Mouse (Mus musculus): Measurements from ENCODE around the gene Macf1. TPM values are rescaled to one million over a fixed set of nuclear protein-coding genes. Genes with fewer than 3 reads are reported as not detected.
"Not testable (repeated sequence)": the region's sequence is repeated elsewhere in the genome, so short reads cannot be mapped to it uniquely, and the experiment has no call there.

Gene Macf1
- polyA plus RNA-seq, 1 experiment from 2014 or later: 47.4 TPM

DNA sequence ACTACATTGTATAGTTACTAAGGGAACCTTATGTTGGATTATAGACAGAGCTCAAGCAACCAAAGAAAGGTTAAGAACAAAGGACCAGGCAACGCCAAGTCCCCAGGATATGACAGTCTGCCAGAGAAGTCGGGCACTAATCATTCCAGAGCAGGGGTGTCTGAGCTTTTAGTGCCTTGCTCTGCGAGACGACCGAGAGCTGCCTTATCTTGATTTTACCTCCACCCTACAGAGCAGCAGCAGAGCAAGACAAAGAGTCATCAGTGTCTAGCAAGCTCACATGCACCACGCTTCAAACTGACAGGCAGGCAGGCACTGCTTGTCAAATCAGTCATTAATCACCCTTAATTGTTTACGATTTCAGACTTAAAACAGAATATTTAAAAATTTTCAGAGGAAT lies 237.4 kb downstream of the Macf1 start:
- Histone ChIP-seq H3K9ac (no peak overlapping the region), H3K4me3 (no peak overlapping the region), H3K9me3 (no peaks in the 10 kb centered on the region), H3K36me3 (peaks cover 55% of the 10 kb centered on the region), H3K27ac (no peak overlapping the region), H3K4me2 (no peak overlapping the region), H3K4me1 (no peaks in the 10 kb centered on the region), H3K27me3 (no peaks in the 10 kb centered on the region)
- WGBS: 35% methylated on average over 7 of the region's 7 CpGs
- ATAC-seq (ENCODE audit: insufficient number of reproducible peaks, low FRiP score, low TSS enrichment, low read depth): no peak

DNA sequence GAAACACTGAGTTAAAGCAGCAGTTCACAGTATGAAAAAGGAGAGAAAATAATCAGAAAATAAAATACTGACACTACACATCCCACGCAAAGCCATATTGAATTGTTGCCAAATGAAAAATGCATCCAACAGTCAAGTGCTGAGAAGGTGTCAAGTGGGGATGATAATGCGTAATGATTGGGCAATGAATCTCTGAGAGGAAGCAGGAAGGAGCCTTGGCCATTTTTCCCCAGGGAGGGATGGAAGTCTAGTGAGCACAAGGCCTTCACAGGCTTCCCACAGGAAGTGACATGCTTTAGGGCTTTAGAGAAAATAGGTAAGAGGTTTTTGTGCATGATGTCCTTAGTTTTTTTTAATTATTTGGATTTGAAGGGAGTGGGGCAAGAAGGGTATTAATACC lies 237.9 kb downstream of the Macf1 start:
- not testable (repeated sequence) for H3K4me1 ChIP-seq; H3K9ac ChIP-seq; H3K27me3 ChIP-seq; H3K4me2 ChIP-seq; ATAC-seq (ENCODE audit: insufficient number of reproducible peaks, low FRiP score, low TSS enrichment, low read depth); H3K4me3 ChIP-seq; H3K9me3 ChIP-seq; H3K27ac ChIP-seq
- WGBS: 90% methylated on average over 2 of the region's 2 CpGs
- peaks cover 54% of the 10 kb centered on the region for H3K36me3 ChIP-seq

DNA sequence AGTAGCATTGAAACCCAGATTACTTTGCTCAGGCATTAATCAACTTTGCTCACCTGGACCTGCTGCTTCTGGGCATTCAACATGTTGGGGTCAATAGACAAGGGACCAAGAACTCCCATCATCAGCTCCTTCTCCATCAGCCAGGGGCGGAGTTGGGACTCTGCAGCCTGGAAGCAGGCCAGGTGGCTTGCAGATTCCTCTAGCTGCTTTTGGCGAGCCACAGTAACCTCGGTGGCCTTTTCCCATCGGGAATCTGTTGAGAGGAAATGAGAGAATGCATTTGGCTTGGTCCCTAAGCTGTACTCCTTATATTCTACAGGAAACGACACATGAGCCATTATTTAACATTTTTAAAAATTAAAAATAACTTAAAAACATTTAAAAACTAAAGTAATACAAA lies 245.7 kb downstream of the Macf1 start:
- Histone ChIP-seq H3K4me1 (no peaks in the 10 kb centered on the region), H3K4me3 (no peak overlapping the region), H3K4me2 (no peak overlapping the region), H3K9me3 (no peaks in the 10 kb centered on the region), H3K36me3 (peaks cover 51% of the 10 kb centered on the region), H3K9ac (no peak overlapping the region), H3K27ac (no peak overlapping the region), H3K27me3 (no peaks in the 10 kb centered on the region)
- WGBS: 56% methylated on average over 5 of the region's 5 CpGs
- no peak for ATAC-seq (ENCODE audit: insufficient number of reproducible peaks, low FRiP score, low TSS enrichment, low read depth)

DNA sequence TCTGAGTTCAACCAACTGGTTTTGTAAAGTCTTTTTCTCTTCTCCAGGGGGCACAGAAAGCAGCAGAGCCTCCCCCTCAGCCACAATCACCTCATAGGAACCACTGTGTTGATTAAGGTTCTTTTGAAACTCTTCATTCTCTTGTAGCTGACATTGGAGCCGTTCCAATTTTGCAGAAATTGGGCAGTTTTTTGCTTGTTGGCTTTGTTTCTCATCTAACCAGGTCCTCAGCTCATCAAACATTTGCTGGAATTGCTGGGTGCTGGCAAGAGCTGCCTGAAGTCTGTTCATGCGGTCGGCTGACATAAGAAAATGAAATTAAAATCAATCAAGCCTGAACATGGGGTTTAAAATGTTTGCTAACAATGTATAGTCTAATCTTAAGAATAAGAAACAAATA lies 251.0 kb downstream of the Macf1 start:
- H3K4me2 ChIP-seq: no peak overlapping the region
- H3K4me1 ChIP-seq: no peaks in the 10 kb centered on the region
- no peak overlapping the region for H3K9ac ChIP-seq
- peaks cover 50% of the 10 kb centered on the region for H3K36me3 ChIP-seq
- ATAC-seq (ENCODE audit: insufficient number of reproducible peaks, low FRiP score, low TSS enrichment, low read depth): no peak
- H3K9me3 ChIP-seq: no peaks in the 10 kb centered on the region
- H3K27me3 ChIP-seq: no peaks in the 10 kb centered on the region
- 91% methylated on average over 3 of the region's 3 CpGs for WGBS
- no peak overlapping the region for H3K4me3 ChIP-seq
- no peak overlapping the region for H3K27ac ChIP-seq

DNA sequence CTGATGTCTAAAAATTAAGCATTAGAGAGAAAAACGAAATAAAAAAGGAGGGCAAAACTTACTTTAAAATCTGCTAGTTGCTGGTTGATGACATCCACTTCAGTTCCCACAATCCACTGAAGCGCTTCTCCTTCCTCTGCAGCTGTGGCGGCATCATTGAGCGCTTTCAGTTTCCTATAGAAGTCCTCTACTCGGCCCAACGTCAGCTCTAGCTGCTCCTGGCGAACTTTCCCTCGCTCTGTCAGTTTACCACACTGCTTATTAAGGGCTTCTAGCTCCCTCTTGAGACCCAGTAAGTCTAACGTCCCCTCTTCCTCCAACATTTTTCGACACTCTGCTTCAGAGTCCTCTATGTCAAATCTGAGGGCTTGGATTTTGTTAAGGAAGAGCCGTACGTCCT lies 252.2 kb downstream of the Macf1 start:
- Histone ChIP-seq H3K9ac (no peak overlapping the region), H3K27ac (no peak overlapping the region), H3K4me1 (0 out of 2 replicates have a peak, but pooled peaks cover 2% of the 10 kb centered on the region), H3K36me3 (peaks cover 50% of the 10 kb centered on the region), H3K9me3 (no peaks in the 10 kb centered on the region), H3K4me3 (no peak overlapping the region), H3K27me3 (no peaks in the 10 kb centered on the region), H3K4me2 (no peak overlapping the region)
- WGBS: 77% methylated on average over 12 of the region's 12 CpGs
- ATAC-seq (ENCODE audit: insufficient number of reproducible peaks, low FRiP score, low TSS enrichment, low read depth): no peak

DNA sequence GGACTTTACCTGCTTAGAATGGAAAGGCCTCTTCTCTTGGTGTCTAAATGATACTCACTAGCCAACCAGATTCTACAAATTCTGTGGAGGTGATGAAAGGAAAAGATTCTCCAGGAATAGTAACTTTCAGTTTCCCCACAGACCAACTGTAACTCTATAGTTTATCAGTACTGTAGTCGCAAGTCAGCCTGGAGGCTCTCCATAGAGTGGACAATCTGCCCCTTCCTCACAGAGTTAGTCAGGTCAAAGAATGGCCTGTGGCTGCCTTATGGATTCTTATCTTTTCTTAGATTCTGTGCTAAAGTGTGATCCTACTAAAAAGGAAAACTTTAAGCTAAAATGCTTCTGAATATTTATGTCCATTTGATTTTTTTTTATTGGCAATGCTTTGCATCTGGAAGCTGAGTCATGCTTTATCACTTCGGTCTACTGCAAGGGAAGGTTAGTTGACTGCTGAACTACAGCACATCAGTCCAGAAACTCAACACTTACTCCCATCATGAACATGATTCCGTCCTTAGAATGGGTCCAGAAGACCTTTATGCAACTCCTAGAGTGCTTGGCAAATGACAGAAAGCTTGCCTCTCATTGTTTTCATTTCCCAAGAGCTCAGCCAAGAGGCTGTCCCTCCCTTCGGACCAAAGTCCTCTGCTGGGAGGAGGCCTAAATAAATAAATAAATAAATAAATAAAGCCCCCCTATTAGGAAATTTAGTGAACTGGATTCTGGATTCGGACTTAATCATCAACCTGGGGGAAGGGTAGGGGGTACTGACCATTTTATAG lies 256.1 kb downstream of the Macf1 start:
- H3K4me1 ChIP-seq: 0 out of 2 replicates have a peak, but pooled peaks cover 6% of the 10 kb centered on the region
- no peaks in the 10 kb centered on the region for H3K9me3 ChIP-seq
- WGBS: 84% methylated on average over 5 of the region's 5 CpGs
- H3K4me3 ChIP-seq: no peak overlapping the region
- ATAC-seq (ENCODE audit: insufficient number of reproducible peaks, low FRiP score, low TSS enrichment, low read depth): no peak
- no peak overlapping the region for H3K9ac ChIP-seq
- H3K4me2 ChIP-seq: no peak overlapping the region
- no peaks in the 10 kb centered on the region for H3K27me3 ChIP-seq
- H3K27ac ChIP-seq: no peak overlapping the region
- peaks cover 24% of the 10 kb centered on the region for H3K36me3 ChIP-seq

DNA sequence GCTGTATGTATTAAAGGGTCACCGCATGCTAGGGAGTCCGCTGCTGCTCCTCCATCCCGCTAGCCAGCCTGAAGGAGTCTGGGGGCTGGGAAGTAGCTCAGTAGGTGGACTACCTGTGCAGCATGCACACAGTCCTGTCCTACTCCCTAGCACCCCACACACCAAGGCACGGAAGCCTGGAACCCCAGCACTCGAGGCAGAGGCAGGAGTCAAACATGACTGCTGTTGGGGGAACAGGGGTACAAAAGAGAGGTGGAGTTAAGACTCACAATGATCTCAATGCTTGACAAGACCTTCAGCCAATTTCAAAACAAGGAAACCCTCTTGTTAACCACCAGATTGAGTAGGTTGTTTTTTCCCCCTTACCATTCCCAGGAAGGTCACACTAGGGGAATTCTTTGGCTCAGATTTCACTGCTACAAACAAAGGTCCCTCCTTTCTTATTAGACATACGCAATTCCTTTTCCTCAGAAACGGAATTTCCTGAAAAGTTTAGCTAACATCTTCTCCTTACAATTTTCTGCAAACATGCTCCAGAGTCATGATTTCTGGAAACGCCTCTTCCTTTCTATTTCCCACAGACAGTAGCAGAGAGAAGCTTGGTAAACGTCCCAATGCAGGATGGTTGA lies 256.8 kb downstream of the Macf1 start:
- Histone ChIP-seq H3K27ac (no peak overlapping the region), H3K4me3 (no peak overlapping the region), H3K9me3 (no peaks in the 10 kb centered on the region), H3K36me3 (peaks cover 19% of the 10 kb centered on the region), H3K4me2 (no peak overlapping the region), H3K4me1 (peaks cover 6% of the 10 kb centered on the region; the same call in 1 of the 2 replicates), H3K27me3 (no peaks in the 10 kb centered on the region), H3K9ac (no peak overlapping the region)
- no peak for ATAC-seq (ENCODE audit: insufficient number of reproducible peaks, low FRiP score, low TSS enrichment, low read depth)
- 76% methylated on average over 9 of the region's 9 CpGs for WGBS

DNA sequence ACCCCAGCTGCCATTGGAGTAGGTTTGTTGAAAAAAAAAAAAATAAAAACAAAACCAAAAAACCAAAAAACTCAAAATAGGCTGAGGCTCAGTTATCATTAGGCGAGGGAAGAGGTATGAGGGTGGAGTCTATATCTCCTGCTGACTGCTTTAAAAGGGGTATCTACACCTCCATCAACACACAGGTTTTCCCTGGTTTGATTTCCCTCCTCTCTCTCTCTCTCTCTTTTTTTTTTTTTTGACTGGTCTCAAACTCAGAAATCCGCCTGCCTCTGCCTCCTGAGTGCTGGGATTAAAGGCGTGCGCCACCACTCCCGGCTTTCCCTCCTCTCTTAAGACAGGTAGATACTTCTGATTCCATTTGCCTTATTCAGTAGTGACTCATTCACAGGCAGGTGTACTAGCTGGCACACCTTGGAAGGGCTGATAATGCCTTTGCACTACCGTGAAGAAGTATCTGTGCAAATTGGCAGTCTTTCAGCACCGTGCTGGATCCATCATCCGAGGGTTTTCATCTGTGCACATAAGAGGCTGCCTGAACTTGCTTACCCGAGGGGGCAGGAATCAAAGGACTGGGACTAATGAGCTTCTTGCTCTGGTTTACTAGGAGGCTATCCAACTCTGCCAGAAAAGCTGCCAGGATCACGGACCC lies 257.6 kb downstream of the Macf1 start:
- H3K4me3 ChIP-seq: no peak overlapping the region
- H3K27ac ChIP-seq: no peak overlapping the region
- ATAC-seq (ENCODE audit: insufficient number of reproducible peaks, low FRiP score, low TSS enrichment, low read depth): no peak
- no peak overlapping the region for H3K9ac ChIP-seq
- H3K9me3 ChIP-seq: no peaks in the 10 kb centered on the region
- H3K36me3 ChIP-seq: peaks cover 13% of the 10 kb centered on the region; the same call in 1 of the 2 replicates
- H3K4me1 ChIP-seq: peaks cover 6% of the 10 kb centered on the region; the same call in 1 of the 2 replicates
- WGBS: 77% methylated on average over 10 of the region's 10 CpGs
- H3K27me3 ChIP-seq: no peaks in the 10 kb centered on the region
- no peak overlapping the region for H3K4me2 ChIP-seq

DNA sequence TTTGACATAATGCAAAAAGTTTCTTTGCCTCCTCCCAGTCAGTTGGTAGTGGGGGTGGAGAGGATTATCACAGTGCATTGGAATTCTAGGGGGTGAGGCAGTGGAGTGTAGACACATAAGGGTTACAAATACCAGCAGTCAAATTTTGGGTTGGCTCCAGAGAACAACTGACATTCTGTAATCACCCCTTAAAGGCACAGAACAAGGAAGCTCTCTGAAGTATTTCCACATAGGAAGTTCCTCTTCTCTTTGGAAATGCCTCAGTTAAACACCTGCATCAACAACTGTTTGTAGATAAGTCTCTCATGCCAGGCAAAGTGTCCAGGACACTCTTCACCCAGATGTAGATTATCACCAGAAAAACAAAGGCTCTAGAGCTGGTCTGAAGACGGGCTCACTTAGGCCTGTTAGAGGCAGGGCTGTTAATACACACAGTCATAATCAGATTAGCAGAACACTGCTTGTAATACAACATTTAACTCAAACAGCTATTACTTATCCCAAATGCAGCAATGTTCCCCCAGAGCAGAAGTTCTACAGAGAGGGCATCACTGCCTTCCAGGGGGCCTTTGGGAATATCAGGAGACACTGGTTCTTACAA lies 258.4 kb downstream of the Macf1 start:
- ATAC-seq (ENCODE audit: insufficient number of reproducible peaks, low FRiP score, low TSS enrichment, low read depth): 0 out of 2 replicates have a peak, but pooled peaks have one; percentile 30
- Histone ChIP-seq H3K9ac (no peak overlapping the region), H3K27ac (peak overlapping the region; percentile 6; the same call in 1 of the 2 replicates), H3K36me3 (peaks cover 8% of the 10 kb centered on the region; the same call in 1 of the 2 replicates), H3K9me3 (no peaks in the 10 kb centered on the region), H3K4me2 (no peak overlapping the region), H3K4me3 (no peak overlapping the region), H3K27me3 (no peaks in the 10 kb centered on the region), H3K4me1 (peaks cover 6% of the 10 kb centered on the region; the same call in 1 of the 2 replicates)
- 70% methylated on average over 1 of the region's 1 CpGs for WGBS

DNA sequence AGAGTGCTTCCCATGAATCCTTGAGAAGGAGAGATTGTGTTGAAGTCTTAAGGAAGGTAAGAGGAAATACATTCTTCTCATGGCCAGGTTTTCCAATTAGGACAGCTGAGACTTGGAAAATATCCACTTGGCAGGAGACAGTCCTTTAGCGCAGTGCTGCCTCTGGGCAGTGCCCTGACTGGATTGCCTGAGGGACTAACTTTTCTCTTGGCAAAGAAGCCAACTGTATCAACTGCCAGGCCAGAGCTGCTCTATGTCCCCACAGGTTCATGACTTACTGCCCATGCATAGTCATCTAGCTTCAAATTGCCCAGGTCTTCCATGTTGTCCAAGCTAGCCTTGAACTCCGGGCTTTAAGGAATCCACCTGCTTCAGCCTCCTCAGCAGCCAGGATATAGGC lies 260.1 kb downstream of the Macf1 start:
- peaks cover 6% of the 10 kb centered on the region; the same call in 1 of the 2 replicates for H3K4me1 ChIP-seq
- no peak overlapping the region for H3K4me3 ChIP-seq
- H3K36me3 ChIP-seq: peaks cover 3% of the 10 kb centered on the region; the same call in 1 of the 2 replicates
- WGBS: 85% methylated on average over 2 of the region's 2 CpGs
- ATAC-seq (ENCODE audit: insufficient number of reproducible peaks, low FRiP score, low TSS enrichment, low read depth): no peak
- no peak overlapping the region for H3K9ac ChIP-seq
- H3K4me2 ChIP-seq: no peak overlapping the region
- no peaks in the 10 kb centered on the region for H3K27me3 ChIP-seq
- H3K9me3 ChIP-seq: no peaks in the 10 kb centered on the region
- peak overlapping the region; percentile 17; the same call in 1 of the 2 replicates for H3K27ac ChIP-seq

DNA sequence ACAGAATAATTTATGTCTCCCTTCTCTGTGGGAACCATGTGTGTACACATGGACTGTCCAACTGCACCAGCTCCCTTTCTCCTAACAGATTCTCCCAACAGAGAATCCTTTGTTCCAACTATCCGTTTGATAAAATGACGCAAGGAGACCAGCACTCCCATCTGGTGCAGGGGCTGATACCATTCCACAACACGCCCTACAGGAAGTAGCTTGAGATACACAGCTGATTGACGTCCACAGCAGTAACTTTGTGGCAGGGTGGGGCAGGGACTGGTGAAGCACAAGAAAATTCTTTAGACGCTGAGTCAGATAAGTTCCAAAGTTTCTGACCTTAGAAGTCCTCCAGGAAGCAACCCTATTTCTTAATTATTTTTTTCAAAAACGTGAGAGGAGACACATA lies 261.3 kb downstream of the Macf1 start:
- no peak overlapping the region for H3K9ac ChIP-seq
- H3K4me3 ChIP-seq: no peak overlapping the region
- H3K9me3 ChIP-seq: no peaks in the 10 kb centered on the region
- H3K27ac ChIP-seq: no peak overlapping the region
- H3K4me2 ChIP-seq: no peak overlapping the region
- ATAC-seq (ENCODE audit: insufficient number of reproducible peaks, low FRiP score, low TSS enrichment, low read depth): no peak
- no peaks in the 10 kb centered on the region for H3K27me3 ChIP-seq
- H3K4me1 ChIP-seq: peaks cover 6% of the 10 kb centered on the region; the same call in 1 of the 2 replicates
- peaks cover 3% of the 10 kb centered on the region; the same call in 1 of the 2 replicates for H3K36me3 ChIP-seq
- WGBS: 54% methylated on average over 6 of the region's 6 CpGs

Data from limb, embryonic 15.5 days (tissue).